Mouse (Mus musculus): ENCODE results near the gene Pisd. TPM values are rescaled to one million over a fixed set of nuclear protein-coding genes. Genes with fewer than 3 reads are reported as not detected.

The Pisd gene
- polyA plus RNA-seq, 1 experiment from 2014 or later, result 99.7 TPM

GRCm38 (mm10) chr5:32721316-32721715, 64.1 kb downstream of the Pisd start:
- Histone ChIP-seq H3K27me3 (no peaks in the 10 kb centered on the region), H3K9ac (no peak overlapping the region), H3K4me3 (no peak overlapping the region), H3K9me3 (no peaks in the 10 kb centered on the region), H3K4me1 (replicated peaks) (no peaks in the 10 kb centered on the region), H3K36me3 (no peaks in the 10 kb centered on the region), H3K4me2 (no peak overlapping the region), H3K27ac (replicated peaks) (no peak overlapping the region)
- no peak for ATAC-seq (ENCODE audit: low FRiP score, low read depth)
- WGBS, result 64% methylated on average over 3 of the region's 3 CpGs

- no peak for ATAC-seq (ENCODE audit: low FRiP score, low read depth)
- WGBS, result 85% methylated on average over 9 of the region's 9 CpGs
- Histone ChIP-seq H3K36me3 (no peaks in the 10 kb centered on the region), H3K27me3 (no peaks in the 10 kb centered on the region), H3K27ac (replicated peaks) (no peak overlapping the region), H3K4me1 (replicated peaks) (no peaks in the 10 kb centered on the region), H3K9ac (no peak overlapping the region), H3K4me3 (no peak overlapping the region), H3K9me3 (no peaks in the 10 kb centered on the region), H3K4me2 (no peak overlapping the region)
Observed at GRCm38 (mm10) chr5:32720416-32720815, 65.0 kb downstream of the Pisd start.

GRCm38 (mm10) chr5:32718916-32719315, 66.5 kb downstream of the Pisd start:
- no peaks in the 10 kb centered on the region for H3K27me3 ChIP-seq
- no peaks in the 10 kb centered on the region for H3K4me1 ChIP-seq (replicated peaks)
- H3K27ac ChIP-seq (replicated peaks), result no peak overlapping the region
- ATAC-seq (ENCODE audit: low FRiP score, low read depth), result no peak
- no peaks in the 10 kb centered on the region for H3K36me3 ChIP-seq
- no peak overlapping the region for H3K4me3 ChIP-seq
- H3K9me3 ChIP-seq, result no peaks in the 10 kb centered on the region
- 69% methylated on average over 6 of the region's 6 CpGs for WGBS
- no peak overlapping the region for H3K4me2 ChIP-seq
- H3K9ac ChIP-seq, result no peak overlapping the region

- 67% methylated on average over 1 of the region's 1 CpGs for WGBS
- no peaks in the 10 kb centered on the region for H3K27me3 ChIP-seq
Observed at GRCm38 (mm10) chr5:32717726-32718125, 67.7 kb downstream of the Pisd start.

GRCm38 (mm10) chr5:32713703-32714467, 71.6 kb downstream of the Pisd start:
- Histone ChIP-seq H3K9ac (peak overlapping the region; percentile 61), H3K27ac (replicated peaks) (peak overlapping the region; percentile 88), H3K27me3 (no peaks in the 10 kb centered on the region), H3K36me3 (no peaks in the 10 kb centered on the region), H3K4me2 (peak overlapping the region; percentile 92), H3K9me3 (no peaks in the 10 kb centered on the region), H3K4me3 (peak overlapping the region; percentile 72), H3K4me1 (replicated peaks) (peaks cover 11% of the 10 kb centered on the region)
- ATAC-seq (ENCODE audit: low FRiP score, low read depth), result peak; percentile 99
- WGBS, result under 1% methylated on average over 55 of the region's 55 CpGs

More at GRCm38 (mm10) chr5:32717726-32718125, 67.7 kb downstream of the Pisd start:
- ATAC-seq (ENCODE audit: low FRiP score, low read depth), result no peak
- H3K36me3 ChIP-seq, result no peaks in the 10 kb centered on the region
- no peak overlapping the region for H3K4me3 ChIP-seq
- H3K27ac ChIP-seq (replicated peaks), result no peak overlapping the region
- H3K4me1 ChIP-seq (replicated peaks), result peaks cover 5% of the 10 kb centered on the region
- H3K9ac ChIP-seq, result no peak overlapping the region
- H3K9me3 ChIP-seq, result no peaks in the 10 kb centered on the region
- no peak overlapping the region for H3K4me2 ChIP-seq

GRCm38 (mm10) chr5:32713042-32713702, 72.3 kb downstream of the Pisd start:
- Histone ChIP-seq H3K9ac (peak overlapping the region; percentile 61), H3K4me2 (peak overlapping the region; percentile 92), H3K36me3 (no peaks in the 10 kb centered on the region), H3K4me3 (peak overlapping the region; percentile 72), H3K4me1 (replicated peaks) (peaks cover 11% of the 10 kb centered on the region), H3K27ac (replicated peaks) (peak overlapping the region; percentile 88), H3K27me3 (no peaks in the 10 kb centered on the region), H3K9me3 (no peaks in the 10 kb centered on the region)
- ATAC-seq (ENCODE audit: low FRiP score, low read depth), result no peak
- 21% methylated on average over 2 of the region's 2 CpGs for WGBS

GRCm38 (mm10) chr5:32712221-32713041, 73.0 kb downstream of the Pisd start:
- peaks cover 11% of the 10 kb centered on the region for H3K4me1 ChIP-seq (replicated peaks)
- 0 out of 2 replicates have a peak overlapping the region, but pooled peaks have one; percentile 88 for H3K27ac ChIP-seq (replicated peaks)
- H3K36me3 ChIP-seq, result no peaks in the 10 kb centered on the region
- ATAC-seq (ENCODE audit: low FRiP score, low read depth), result no peak
- WGBS, result 72% methylated on average over 4 of the region's 4 CpGs
- no peak overlapping the region for H3K9ac ChIP-seq
- peak overlapping the region; percentile 72 for H3K4me3 ChIP-seq
- peak overlapping the region; percentile 92 for H3K4me2 ChIP-seq
- H3K9me3 ChIP-seq, result no peaks in the 10 kb centered on the region
- no peaks in the 10 kb centered on the region for H3K27me3 ChIP-seq

- Histone ChIP-seq H3K9ac (no peak overlapping the region), H3K4me2 (no peak overlapping the region), H3K27ac (replicated peaks) (no peak overlapping the region), H3K4me1 (replicated peaks) (peaks cover 11% of the 10 kb centered on the region), H3K27me3 (no peaks in the 10 kb centered on the region), H3K4me3 (no peak overlapping the region), H3K36me3 (no peaks in the 10 kb centered on the region), H3K9me3 (no peaks in the 10 kb centered on the region)
- no peak for ATAC-seq (ENCODE audit: low FRiP score, low read depth)
- WGBS, result 81% methylated on average over 5 of the region's 5 CpGs
Observed at GRCm38 (mm10) chr5:32711485-32711884, 74.0 kb downstream of the Pisd start.

- Histone ChIP-seq H3K27ac (replicated peaks) (no peak overlapping the region), H3K9me3 (no peaks in the 10 kb centered on the region), H3K4me2 (no peak overlapping the region), H3K4me1 (replicated peaks) (no peaks in the 10 kb centered on the region), H3K9ac (no peak overlapping the region), H3K4me3 (no peak overlapping the region), H3K27me3 (no peaks in the 10 kb centered on the region), H3K36me3 (no peaks in the 10 kb centered on the region)
- no peak for ATAC-seq (ENCODE audit: low FRiP score, low read depth)
- 73% methylated on average over 2 of the region's 2 CpGs for WGBS
Observed at GRCm38 (mm10) chr5:32706226-32706780, 79.1 kb downstream of the Pisd start.

- Histone ChIP-seq H3K9me3 (no peaks in the 10 kb centered on the region), H3K9ac (no peak overlapping the region), H3K4me1 (replicated peaks) (no peaks in the 10 kb centered on the region), H3K4me3 (no peak overlapping the region), H3K27ac (replicated peaks) (no peak overlapping the region), H3K27me3 (no peaks in the 10 kb centered on the region), H3K4me2 (no peak overlapping the region), H3K36me3 (no peaks in the 10 kb centered on the region)
- 75% methylated on average over 5 of the region's 5 CpGs for whole genome bisulfite sequencing
- ATAC-seq (ENCODE audit: low FRiP score, low read depth), result no peak
Observed at GRCm38 (mm10) chr5:32697208-32697867, 88.1 kb downstream of the Pisd start.

GRCm38 (mm10) chr5:32693411-32693810, 92.0 kb downstream of the Pisd start:
- Histone ChIP-seq H3K9me3 (no peaks in the 10 kb centered on the region), H3K4me1 (replicated peaks) (no peaks in the 10 kb centered on the region), H3K4me2 (no peak overlapping the region), H3K9ac (no peak overlapping the region), H3K27me3 (no peaks in the 10 kb centered on the region), H3K4me3 (no peak overlapping the region), H3K27ac (replicated peaks) (no peak overlapping the region), H3K36me3 (no peaks in the 10 kb centered on the region)
- no peak for ATAC-seq (ENCODE audit: low FRiP score, low read depth)
- WGBS, result 70% methylated on average over 2 of the region's 2 CpGs
